Mouse (Mus musculus) kidney, postnatal 10 days (tissue): ENCODE results near the gene Rps15.

Experiments used
- DNase-seq: peaks from one replicate; pipeline ENCODE4 v3.0.0; 2021; ENCODE audit warnings: mixed read lengths

The Rps15 gene

GRCm38 (mm10) chr10:80321014-80321669, 28.9 kb downstream of the Rps15 start:
- no peak for DNase-seq

- DNase-seq = no peak
Measured at GRCm38 (mm10) chr10:80321670-80322581, 29.7 kb downstream of the Rps15 start.

- DNase-seq = peak; percentile 59
Measured at GRCm38 (mm10) chr10:80322811-80323211, 30.6 kb downstream of the Rps15 start.

GRCm38 (mm10) chr10:80323261-80324119, 31.2 kb downstream of the Rps15 start:
- peak; percentile 83 for DNase-seq

- DNase-seq = no peak
Measured at GRCm38 (mm10) chr10:80324120-80325037, 32.1 kb downstream of the Rps15 start.

GRCm38 (mm10) chr10:80325045-80325444, 32.8 kb downstream of the Rps15 start:
- DNase-seq = peak; percentile 39

- peak; percentile 99 for DNase-seq
Measured at GRCm38 (mm10) chr10:80329273-80330081, 37.2 kb downstream of the Rps15 start, which contains the start of the genes Pcsk4 and Reep6. Gene Pcsk4, minus strand, starts transcription at chr10:80329498. Gene Reep6, plus strand, starts transcription at chr10:80329953.

- no peak for DNase-seq
Measured at GRCm38 (mm10) chr10:80330084-80330483, 37.8 kb downstream of the Rps15 start.

- DNase-seq = no peak
Measured at GRCm38 (mm10) chr10:80330888-80331287, 38.6 kb downstream of the Rps15 start.

- DNase-seq = no peak
Measured at GRCm38 (mm10) chr10:80331636-80332524, 39.6 kb downstream of the Rps15 start.

GRCm38 (mm10) chr10:80332525-80332989, 40.3 kb downstream of the Rps15 start:
- no peak for DNase-seq

GRCm38 (mm10) chr10:80336263-80336662, 44.0 kb downstream of the Rps15 start:
- DNase-seq = no peak

GRCm38 (mm10) chr10:80339941-80340750, 47.9 kb downstream of the Rps15 start:
- peak; percentile 92 for DNase-seq

GRCm38 (mm10) chr10:80341026-80341425, 48.8 kb downstream of the Rps15 start:
- DNase-seq = no peak

- DNase-seq = no peak
Measured at GRCm38 (mm10) chr10:80341491-80342304, 49.4 kb downstream of the Rps15 start.

- no peak for DNase-seq
Measured at GRCm38 (mm10) chr10:80342305-80342748, 50.1 kb downstream of the Rps15 start.

GRCm38 (mm10) chr10:80342749-80343424, 50.6 kb downstream of the Rps15 start:
- peak; percentile 78 for DNase-seq
